Mouse (Mus musculus): ENCODE measurements around the gene Cacnb2. TPM values are rescaled to one million over a fixed set of nuclear protein-coding genes. Genes with fewer than 3 reads are reported as not detected.

Gene Cacnb2
- polyA plus RNA-seq, 1 experiment from 2014 or later = 0.77 TPM

DNA sequence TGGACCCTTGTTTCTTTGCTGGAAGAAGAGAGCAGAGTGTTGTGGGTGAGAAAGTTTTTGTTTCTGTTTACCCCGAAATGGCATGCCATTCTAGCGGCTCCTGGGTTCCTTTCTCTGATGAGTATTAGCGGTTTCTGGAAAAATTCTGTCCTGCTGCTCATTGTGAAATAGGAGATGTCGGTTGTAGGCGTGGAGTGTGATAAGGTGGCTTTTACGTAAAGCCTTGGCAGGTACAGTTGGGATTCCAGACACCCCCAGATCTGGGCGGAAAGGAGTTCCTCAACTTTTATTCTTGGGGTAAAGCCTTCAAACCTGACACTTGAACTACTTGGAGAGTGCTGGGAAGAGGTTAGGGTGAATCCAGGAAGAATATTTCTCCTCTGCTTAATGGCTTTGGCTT, 2.3 kb downstream of the Cacnb2 start:
- Histone ChIP-seq H3K4me2 (ENCODE audit: low read depth, low read length) (peak overlapping the region; percentile 91), H3K27ac (replicated peaks; ENCODE audit: low read depth, low read length) (no peak overlapping the region), H3K9ac (replicated peaks; ENCODE audit: low read length) (peak overlapping the region; percentile 76; the same call in 1 of the 2 replicates), H3K36me3 (replicated peaks; ENCODE audit: control insufficient read depth, insufficient read depth, low read depth, low read length) (no peaks in the 10 kb centered on the region), H3K9me3 (replicated peaks; ENCODE audit: control insufficient read depth, low read length) (no peaks in the 10 kb centered on the region), H3K27me3 (ENCODE audit: control insufficient read depth, insufficient read depth, low read length) (no peaks in the 10 kb centered on the region), H3K4me3 (ENCODE audit: low read depth, low read length) (peak overlapping the region; percentile 51), H3K4me1 (ENCODE audit: control insufficient read depth, insufficient read depth, low read length) (0 out of 2 replicates have a peak, but pooled peaks cover 3% of the 10 kb centered on the region)
- no peak for ATAC-seq (replicated peaks; ENCODE audit: insufficient number of reproducible peaks, low FRiP score, low TSS enrichment, low read depth)
- WGBS = 8% methylated on average over 7 of the region's 7 CpGs
- DNase-seq (ENCODE audit: low spot score) = no peak

DNA sequence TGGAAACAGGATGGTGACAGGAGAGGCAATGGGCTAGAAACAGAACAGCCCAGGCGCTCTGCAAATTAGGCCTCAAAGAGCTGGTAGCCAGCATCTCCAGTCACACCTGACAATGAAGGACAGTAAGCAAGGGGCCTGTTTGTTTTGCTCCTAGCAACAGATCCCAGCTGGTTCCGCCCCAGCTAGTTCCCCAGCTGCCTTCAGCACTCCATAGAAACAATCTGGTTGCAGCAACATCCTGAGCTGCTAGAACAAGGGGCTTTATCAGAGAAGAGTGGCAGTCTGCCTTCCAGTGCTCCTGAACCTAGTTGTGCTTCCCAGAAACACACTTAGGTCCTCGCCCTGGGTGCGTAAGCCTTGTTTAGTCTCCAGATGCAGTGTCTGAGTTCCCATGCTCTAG, 5.7 kb downstream of the Cacnb2 start:
- no peaks in the 10 kb centered on the region for H3K36me3 ChIP-seq (replicated peaks; ENCODE audit: control insufficient read depth, insufficient read depth, low read depth, low read length)
- WGBS = 48% methylated on average over 4 of the region's 4 CpGs
- no peaks in the 10 kb centered on the region for H3K27me3 ChIP-seq (ENCODE audit: control insufficient read depth, insufficient read depth, low read length)
- ATAC-seq (replicated peaks; ENCODE audit: insufficient number of reproducible peaks, low FRiP score, low TSS enrichment, low read depth) = no peak
- H3K27ac ChIP-seq (replicated peaks; ENCODE audit: low read depth, low read length) = no peak overlapping the region
- no peak overlapping the region for H3K4me3 ChIP-seq (ENCODE audit: low read depth, low read length)
- no peak overlapping the region for H3K9ac ChIP-seq (replicated peaks; ENCODE audit: low read length)
- H3K4me1 ChIP-seq (ENCODE audit: control insufficient read depth, insufficient read depth, low read length) = 0 out of 2 replicates have a peak, but pooled peaks cover 2% of the 10 kb centered on the region
- no peak for DNase-seq (ENCODE audit: low spot score)
- no peaks in the 10 kb centered on the region for H3K9me3 ChIP-seq (replicated peaks; ENCODE audit: control insufficient read depth, low read length)
- no peak overlapping the region for H3K4me2 ChIP-seq (ENCODE audit: low read depth, low read length)

DNA sequence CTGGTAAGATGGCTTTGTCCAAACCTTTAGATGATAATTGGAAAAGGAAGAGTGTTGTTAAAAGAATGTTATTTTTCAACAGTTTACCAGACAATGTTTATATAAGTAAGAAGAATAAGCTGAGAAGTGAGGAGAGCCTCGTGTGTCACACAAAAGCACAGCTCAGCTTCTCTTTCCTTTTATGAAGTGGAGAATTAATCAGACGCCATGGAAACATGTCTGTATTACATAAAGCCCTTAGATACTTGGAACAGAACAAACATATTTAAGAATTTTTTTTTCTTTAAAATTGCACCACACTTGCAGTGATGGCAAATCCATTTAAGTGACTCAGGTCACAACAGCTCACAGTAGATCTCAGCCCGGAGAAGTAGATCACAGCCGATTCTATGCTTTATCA, 9.8 kb downstream of the Cacnb2 start:
- WGBS = 73% methylated on average over 4 of the region's 4 CpGs
- H3K27ac ChIP-seq (replicated peaks; ENCODE audit: low read depth, low read length) = no peak overlapping the region
- no peak for DNase-seq (ENCODE audit: low spot score)
- ATAC-seq (replicated peaks; ENCODE audit: insufficient number of reproducible peaks, low FRiP score, low TSS enrichment, low read depth) = no peak
- no peak overlapping the region for H3K4me2 ChIP-seq (ENCODE audit: low read depth, low read length)
- no peaks in the 10 kb centered on the region for H3K4me1 ChIP-seq (ENCODE audit: control insufficient read depth, insufficient read depth, low read length)
- H3K4me3 ChIP-seq (ENCODE audit: low read depth, low read length) = no peak overlapping the region
- no peaks in the 10 kb centered on the region for H3K36me3 ChIP-seq (replicated peaks; ENCODE audit: control insufficient read depth, insufficient read depth, low read depth, low read length)
- no peaks in the 10 kb centered on the region for H3K9me3 ChIP-seq (replicated peaks; ENCODE audit: control insufficient read depth, low read length)
- no peak overlapping the region for H3K9ac ChIP-seq (replicated peaks; ENCODE audit: low read length)
- H3K27me3 ChIP-seq (ENCODE audit: control insufficient read depth, insufficient read depth, low read length) = no peaks in the 10 kb centered on the region

- Histone ChIP-seq H3K4me2 (ENCODE audit: low read depth, low read length) (no peak overlapping the region), H3K36me3 (replicated peaks; ENCODE audit: control insufficient read depth, insufficient read depth, low read depth, low read length) (no peaks in the 10 kb centered on the region), H3K27me3 (ENCODE audit: control insufficient read depth, insufficient read depth, low read length) (no peaks in the 10 kb centered on the region), H3K9ac (replicated peaks; ENCODE audit: low read length) (no peak overlapping the region), H3K4me3 (ENCODE audit: low read depth, low read length) (no peak overlapping the region), H3K27ac (replicated peaks; ENCODE audit: low read depth, low read length) (no peak overlapping the region), H3K4me1 (ENCODE audit: control insufficient read depth, insufficient read depth, low read length) (no peaks in the 10 kb centered on the region), H3K9me3 (replicated peaks; ENCODE audit: control insufficient read depth, low read length) (no peaks in the 10 kb centered on the region)
- no peak for ATAC-seq (replicated peaks; ENCODE audit: insufficient number of reproducible peaks, low FRiP score, low TSS enrichment, low read depth)
- no peak for DNase-seq (ENCODE audit: low spot score)
- 82% methylated on average over 3 of the region's 3 CpGs for WGBS
Observed at GRCm38 (mm10) chr2:14616361-14616760, 13.5 kb downstream of the Cacnb2 start.

DNA sequence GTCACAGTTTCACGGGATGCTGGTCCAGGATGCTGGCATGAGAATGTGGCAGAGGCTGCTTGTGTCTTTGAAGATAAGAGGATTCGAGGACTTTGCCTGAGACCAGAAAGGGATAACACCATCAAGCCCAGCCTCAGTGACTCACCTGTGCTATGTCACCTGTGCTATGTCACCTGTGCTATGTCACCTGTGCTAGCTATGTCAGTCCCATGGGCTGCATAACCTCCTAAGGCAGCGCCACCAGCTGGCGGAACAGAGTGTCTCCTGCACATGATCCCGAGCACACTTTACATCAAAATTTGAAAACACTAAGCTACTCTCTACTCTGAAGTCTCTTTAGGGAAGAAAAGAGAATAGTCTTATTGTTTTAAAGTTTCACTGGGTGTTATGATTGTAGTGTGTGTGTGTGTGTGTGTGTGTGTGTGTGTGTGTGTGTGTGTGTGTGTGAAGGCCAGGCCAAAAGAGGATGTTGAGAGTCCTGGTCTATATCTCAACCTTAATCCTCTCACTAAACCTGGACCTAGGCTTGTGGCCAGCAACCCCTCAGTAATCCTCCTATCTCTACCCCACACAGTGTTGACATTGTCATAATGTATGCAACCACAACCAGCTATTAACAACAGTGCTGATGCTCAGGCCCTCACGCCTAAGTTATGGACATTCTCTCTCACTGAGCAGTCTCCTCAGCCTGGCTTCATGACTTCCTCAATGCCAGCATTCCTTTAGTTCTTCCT, 17.4 kb downstream of the Cacnb2 start:
- 84% methylated on average over 6 of the region's 6 CpGs for WGBS
- Histone ChIP-seq H3K4me3 (ENCODE audit: low read depth, low read length) (no peak overlapping the region), H3K9me3 (replicated peaks; ENCODE audit: control insufficient read depth, low read length) (no peaks in the 10 kb centered on the region), H3K9ac (replicated peaks; ENCODE audit: low read length) (no peak overlapping the region), H3K27ac (replicated peaks; ENCODE audit: low read depth, low read length) (no peak overlapping the region), H3K4me2 (ENCODE audit: low read depth, low read length) (no peak overlapping the region), H3K27me3 (ENCODE audit: control insufficient read depth, insufficient read depth, low read length) (no peaks in the 10 kb centered on the region), H3K4me1 (ENCODE audit: control insufficient read depth, insufficient read depth, low read length) (no peaks in the 10 kb centered on the region), H3K36me3 (replicated peaks; ENCODE audit: control insufficient read depth, insufficient read depth, low read depth, low read length) (no peaks in the 10 kb centered on the region)
- DNase-seq (ENCODE audit: low spot score) = no peak
- ATAC-seq (replicated peaks; ENCODE audit: insufficient number of reproducible peaks, low FRiP score, low TSS enrichment, low read depth) = no peak

- Histone ChIP-seq H3K4me1 (ENCODE audit: control insufficient read depth, insufficient read depth, low read length) (no peaks in the 10 kb centered on the region), H3K9ac (replicated peaks; ENCODE audit: low read length) (no peak overlapping the region), H3K27me3 (ENCODE audit: control insufficient read depth, insufficient read depth, low read length) (no peaks in the 10 kb centered on the region), H3K4me2 (ENCODE audit: low read depth, low read length) (no peak overlapping the region), H3K4me3 (ENCODE audit: low read depth, low read length) (no peak overlapping the region), H3K27ac (replicated peaks; ENCODE audit: low read depth, low read length) (no peak overlapping the region), H3K9me3 (replicated peaks; ENCODE audit: control insufficient read depth, low read length) (no peaks in the 10 kb centered on the region), H3K36me3 (replicated peaks; ENCODE audit: control insufficient read depth, insufficient read depth, low read depth, low read length) (no peaks in the 10 kb centered on the region)
- ATAC-seq (replicated peaks; ENCODE audit: insufficient number of reproducible peaks, low FRiP score, low TSS enrichment, low read depth) = no peak
- WGBS = 75% methylated on average over 4 of the region's 4 CpGs
- no peak for DNase-seq (ENCODE audit: low spot score)
Observed at GRCm38 (mm10) chr2:14620891-14621290, 18.0 kb downstream of the Cacnb2 start.

- no peaks in the 10 kb centered on the region for H3K36me3 ChIP-seq (replicated peaks; ENCODE audit: control insufficient read depth, insufficient read depth, low read depth, low read length)
- DNase-seq (ENCODE audit: low spot score) (no peak), ATAC-seq (replicated peaks; ENCODE audit: insufficient number of reproducible peaks, low FRiP score, low TSS enrichment, low read depth) (0 out of 2 replicates have a peak, but pooled peaks have one; percentile 39)
- 86% methylated on average over 5 of the region's 5 CpGs for WGBS
- no peak overlapping the region for H3K9ac ChIP-seq (replicated peaks; ENCODE audit: low read length)
- H3K4me3 ChIP-seq (ENCODE audit: low read depth, low read length) = no peak overlapping the region
- no peaks in the 10 kb centered on the region for H3K4me1 ChIP-seq (ENCODE audit: control insufficient read depth, insufficient read depth, low read length)
- H3K9me3 ChIP-seq (replicated peaks; ENCODE audit: control insufficient read depth, low read length) = no peaks in the 10 kb centered on the region
- no peak overlapping the region for H3K27ac ChIP-seq (replicated peaks; ENCODE audit: low read depth, low read length)
- H3K4me2 ChIP-seq (ENCODE audit: low read depth, low read length) = no peak overlapping the region
- no peaks in the 10 kb centered on the region for H3K27me3 ChIP-seq (ENCODE audit: control insufficient read depth, insufficient read depth, low read length)
Observed at GRCm38 (mm10) chr2:14623820-14624219, 20.9 kb downstream of the Cacnb2 start.

GRCm38 (mm10) chr2:14629814-14630492, 27.1 kb downstream of the Cacnb2 start:
- Histone ChIP-seq H3K36me3 (replicated peaks; ENCODE audit: control insufficient read depth, insufficient read depth, low read depth, low read length) (no peaks in the 10 kb centered on the region), H3K27me3 (ENCODE audit: control insufficient read depth, insufficient read depth, low read length) (no peaks in the 10 kb centered on the region), H3K9ac (replicated peaks; ENCODE audit: low read length) (no peak overlapping the region), H3K27ac (replicated peaks; ENCODE audit: low read depth, low read length) (no peak overlapping the region), H3K9me3 (replicated peaks; ENCODE audit: control insufficient read depth, low read length) (no peaks in the 10 kb centered on the region), H3K4me1 (ENCODE audit: control insufficient read depth, insufficient read depth, low read length) (no peaks in the 10 kb centered on the region), H3K4me2 (ENCODE audit: low read depth, low read length) (no peak overlapping the region), H3K4me3 (ENCODE audit: low read depth, low read length) (no peak overlapping the region)
- no peak for DNase-seq (ENCODE audit: low spot score)
- 68% methylated on average over 9 of the region's 9 CpGs for WGBS
- ATAC-seq (replicated peaks; ENCODE audit: insufficient number of reproducible peaks, low FRiP score, low TSS enrichment, low read depth) = no peak
